Mouse (Mus musculus) heart, adult 8-10 months (tissue): Measurements from ENCODE around the gene Lypd9. TPM values are rescaled to one million over a fixed set of nuclear protein-coding genes. Genes with fewer than 3 reads are reported as not detected.
A peak's percentile ranks its signal among the peaks of the same experiment; 100 is the strongest.
"Not testable (repeated sequence)": the region's sequence is repeated elsewhere in the genome, so short reads cannot be mapped to it uniquely, and the experiment has no call there.

Experiments
- DNase-seq: peaks from one replicate; pipeline ENCODE4 v3.0.0; 2022; ENCODE audit warnings: low spot score
- total RNA-seq, 4 experiments: library from RNA; stranded (reverse); gene quantifications; 2 replicates each; pipeline ENCODE4 v1.2.4; 2022

Gene Lypd9
- not detected for total RNA-seq

- DNase-seq = no peak
These were observed at the start of gene Lypd9 for GRCm38 (mm10) chr11:58452759-58453158. TSS of gene Lypd9 (minus strand) at chr11:58452923.

GRCm38 (mm10) chr11:58502472-58502871, 49.7 kb upstream of the Lypd9 start, which contains the start of gene Olfr331:
TSS of gene Olfr331 (minus strand) at chr11:58502572.
- not testable (repeated sequence) for DNase-seq

GRCm38 (mm10) chr11:58499290-58499689, 46.6 kb upstream of the Lypd9 start:
- peak; percentile 6 for DNase-seq

DNA sequence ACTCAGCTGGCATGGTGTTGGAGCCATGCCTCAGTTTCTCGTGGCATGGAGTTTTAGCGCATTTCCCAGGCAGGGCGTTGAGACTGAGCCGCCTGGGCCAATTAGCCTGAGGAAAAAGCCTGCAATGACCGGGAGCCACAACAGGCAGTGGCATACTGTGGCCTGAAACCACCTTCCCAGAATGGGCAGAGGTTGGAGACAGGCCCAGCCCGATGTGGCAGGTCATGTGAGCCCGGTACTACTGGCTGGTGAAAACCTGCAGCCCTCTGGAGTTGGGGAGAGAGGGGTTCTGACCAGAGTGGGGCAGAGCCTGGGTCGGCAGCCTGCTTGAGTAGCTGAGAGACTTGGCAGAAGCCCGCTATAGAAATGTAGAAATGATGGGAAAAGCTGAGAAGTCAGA, 46.0 kb upstream of the Lypd9 start:
- DNase-seq = peak; percentile 62

DNA sequence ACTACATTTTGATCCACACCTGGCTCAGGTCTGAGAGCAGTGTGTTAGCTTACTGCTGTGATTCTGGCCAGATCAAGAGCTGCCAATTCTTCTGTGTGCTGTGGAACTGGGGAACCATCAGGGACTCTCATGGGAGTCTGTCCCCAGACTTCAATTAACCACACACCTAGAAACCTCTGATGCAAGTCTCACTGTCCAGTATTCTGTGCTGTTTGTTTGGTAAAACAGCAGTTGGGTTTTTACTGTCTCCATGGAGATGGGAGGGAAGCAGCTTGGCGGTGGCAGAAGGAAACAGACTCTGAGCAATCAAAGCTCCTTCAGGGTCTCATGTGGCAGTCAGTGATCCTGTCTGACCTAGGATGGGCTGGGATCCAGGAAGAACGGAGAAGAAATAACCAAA, 39.7 kb upstream of the Lypd9 start, which contains the start of gene Olfr332:
TSS of gene Olfr332 (minus strand) at position 101 of the 400 bp plus-strand sequence.
- no peak for DNase-seq

DNA sequence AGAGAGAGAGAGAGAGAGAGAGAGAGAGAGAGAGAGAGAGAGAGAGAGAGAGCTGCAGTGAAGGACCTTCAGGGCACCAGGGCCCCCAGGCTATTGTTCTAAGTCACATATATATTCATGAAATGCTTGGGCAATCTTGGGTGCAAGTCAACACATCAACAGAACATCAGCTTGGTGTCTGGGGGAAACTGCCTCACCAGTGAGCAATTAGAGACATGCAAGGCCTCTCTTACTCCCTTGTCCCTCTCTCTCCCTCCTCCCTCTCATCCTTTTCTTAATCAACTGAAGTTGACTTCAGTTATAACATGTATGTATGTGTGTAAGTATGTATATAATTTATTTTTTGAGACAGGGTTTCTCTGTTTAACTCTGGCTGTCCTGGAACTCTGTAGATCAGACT, 9.4 kb upstream of the Lypd9 start, which contains the start of gene Olfr30:
TSS of gene Olfr30 (minus strand) at position 101 of the 400 bp plus-strand sequence.
- no peak for DNase-seq

DNA sequence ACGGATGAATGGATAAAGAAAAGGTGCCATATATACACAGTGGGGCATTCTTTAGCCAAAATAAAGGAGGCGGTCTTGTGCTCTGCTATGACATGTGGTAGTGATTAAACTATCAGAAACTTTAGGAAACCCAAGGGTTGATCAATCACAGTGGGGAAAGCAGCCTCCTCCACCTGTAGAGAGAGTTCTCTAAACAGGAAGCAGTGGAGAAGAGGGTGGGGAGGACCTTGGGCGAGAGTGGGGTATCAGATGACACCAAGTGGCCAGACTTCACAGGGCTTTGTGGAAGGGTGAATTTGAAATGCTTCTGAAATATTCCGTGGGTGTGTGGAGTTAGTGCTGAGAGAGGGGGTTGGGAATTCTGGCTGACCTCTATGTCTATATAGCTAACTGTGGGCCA, 869 bp upstream of the Lypd9 start:
- no peak for DNase-seq

GRCm38 (mm10) chr11:58437866-58438265, 14.9 kb downstream of the Lypd9 start:
- DNase-seq = no peak

- no peak for DNase-seq
These were observed 20.5 kb downstream of the Lypd9 start, which contains the start of gene Gm12253 for GRCm38 (mm10) chr11:58432259-58432658. TSS of gene Gm12253 (plus strand) at chr11:58432559.

DNA sequence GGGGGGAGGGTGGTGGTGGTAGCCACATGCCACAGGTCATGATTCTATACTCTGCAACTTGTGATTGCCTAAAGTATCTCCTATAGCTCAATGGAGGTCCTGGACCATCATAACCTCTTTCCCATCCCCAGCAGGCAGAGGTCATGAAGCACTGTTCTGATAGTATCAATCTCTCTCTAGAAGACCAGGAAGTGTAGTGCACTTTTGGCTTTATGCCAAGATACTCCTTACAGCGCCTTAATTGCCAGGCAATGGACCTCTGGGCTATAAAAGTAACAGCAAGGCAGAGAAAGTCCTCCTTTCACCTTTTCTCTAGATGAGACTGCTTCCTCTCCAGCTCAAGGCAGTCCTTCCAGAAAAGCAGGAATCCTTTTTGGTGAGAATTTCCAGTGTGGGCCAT, 31.9 kb downstream of the Lypd9 start, which contains the start of gene 1810065E05Rik:
TSS of gene 1810065E05Rik (plus strand) at position 297 of the 400 bp plus-strand sequence.
- DNase-seq = no peak

DNA sequence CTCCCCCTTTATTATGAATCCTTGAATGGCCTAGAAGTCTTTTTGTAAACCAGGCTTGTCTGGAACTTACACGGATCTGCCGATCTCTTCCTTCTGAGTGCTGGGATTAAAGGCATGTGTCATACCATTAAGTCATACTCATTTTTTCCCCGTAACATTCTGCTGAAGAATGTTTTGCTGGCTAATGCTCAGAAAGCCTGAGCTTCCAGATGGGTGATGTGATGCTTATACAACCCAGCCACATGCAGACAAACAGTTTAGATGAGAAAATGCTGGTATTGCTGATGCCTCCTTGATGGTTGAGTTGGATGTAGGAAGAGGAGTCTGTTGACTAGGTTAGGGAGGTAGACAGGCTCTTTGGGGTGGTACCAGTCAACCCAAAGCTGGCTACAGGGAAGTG, 34.4 kb downstream of the Lypd9 start:
- DNase-seq = no peak

- no peak for DNase-seq
These were observed 44.7 kb downstream of the Lypd9 start for GRCm38 (mm10) chr11:58408066-58408465.

GRCm38 (mm10) chr11:58400655-58401054, 52.1 kb downstream of the Lypd9 start:
- DNase-seq = no peak

- DNase-seq = no peak
These were observed 52.6 kb downstream of the Lypd9 start for GRCm38 (mm10) chr11:58399985-58400645.

Other genes starting within 250 kb of the Lypd9 start
- not detected for gene 4930438A08Rik, start 178.1 kb downstream of the Lypd9 start, total RNA-seq
- 1 to 10 TPM; 3.0 to 5.0 (median 3.5) TPM for gene Zfp692, start 145.9 kb downstream of the Lypd9 start, total RNA-seq
- 10 to 100 TPM; 41.4 to 45.8 (median 45.2) TPM for gene Zfp672, start 122.6 kb downstream of the Lypd9 start, total RNA-seq
- gene Sh3bp5l, start 122.2 kb downstream of the Lypd9 start, total RNA-seq = 10 to 100 TPM; 25.4 to 36.8 (median 30.4) TPM
- not detected for gene Lypd8, start 73.9 kb downstream of the Lypd9 start, total RNA-seq
- not detected for gene 1810065E05Rik, start 31.8 kb downstream of the Lypd9 start, total RNA-seq
- not detected for gene Gm12253, start 20.4 kb downstream of the Lypd9 start, total RNA-seq
- not detected for gene Olfr30, start 9.3 kb upstream of the Lypd9 start, total RNA-seq
- gene Olfr332, start 39.6 kb upstream of the Lypd9 start, total RNA-seq = not detected
- not detected for gene Olfr331, start 49.6 kb upstream of the Lypd9 start, total RNA-seq
- gene Olfr330, start 81.9 kb upstream of the Lypd9 start, total RNA-seq = not detected
- gene Olfr329-ps, start 93.5 kb upstream of the Lypd9 start, total RNA-seq = not detected
- gene Olfr328, start 102.7 kb upstream of the Lypd9 start, total RNA-seq = not detected
- gene Olfr224, start 117.6 kb upstream of the Lypd9 start, total RNA-seq = not detected
- gene Olfr325, start 124.8 kb upstream of the Lypd9 start, total RNA-seq = not detected
- gene Olfr324, start 142.2 kb upstream of the Lypd9 start, total RNA-seq = not detected
- 1 to 10 TPM; 3.2 to 9.2 (median 6.2) TPM for gene 2210407C18Rik, start 163.2 kb upstream of the Lypd9 start, total RNA-seq
- gene Olfr323, start 177.6 kb upstream of the Lypd9 start, total RNA-seq = not detected
- not detected for gene Trim58, start 187.5 kb upstream of the Lypd9 start, total RNA-seq
- gene Olfr322, start 205.9 kb upstream of the Lypd9 start, total RNA-seq = not detected
- not detected for gene Olfr320, start 228.2 kb upstream of the Lypd9 start, total RNA-seq
- gene Olfr319, start 246.2 kb upstream of the Lypd9 start, total RNA-seq = not detected